ENCODE assay signal across 21 mouse cellular contexts in genomic region chr11:81926393-81926792, GRCm38 (mm10). TPM values are rescaled to one million over a fixed set of nuclear protein-coding genes. Genes with fewer than 3 reads are reported as not detected.
A peak's percentile ranks its signal among the peaks of the same experiment; 100 is the strongest.
DNase-seq lines count a peak whose midpoint lies in the region; ATAC-seq lines count a peak whose summit lies in the region.
"Had no signal": no experiment of that assay in that cellular context is flagged by ENCODE, and none has a peak within 500 bp of the region (broad histone marks: within the 10 kb centered on the region; RNA-seq: fewer than 3 reads in every experiment).

No protein-coding gene starts in this region.

- H3K36me3 ChIP-seq in hindbrain, embryonic 11.5 days (ENCODE audit: control insufficient read depth, insufficient read depth, low read length): no peaks in the 10 kb centered on the region
- H3K36me3 ChIP-seq in hindbrain, embryonic 13.5 days: no peaks in the 10 kb centered on the region
- no peaks in the 10 kb centered on the region for H3K36me3 ChIP-seq in midbrain, embryonic 12.5 days
- H3K36me3 ChIP-seq: heart, embryonic 12.5 days; kidney, embryonic 15.5 days; limb, embryonic 13.5 days; lung, embryonic 15.5 days had no signal

- H3K4me1 ChIP-seq in hindbrain, embryonic 11.5 days (replicated peaks; ENCODE audit: control insufficient read depth, insufficient read depth, low read length): no peaks in the 10 kb centered on the region
- H3K4me1 ChIP-seq in hindbrain, embryonic 13.5 days (replicated peaks): 0 out of 2 replicates have a peak, but pooled peaks cover 5% of the 10 kb centered on the region
- H3K4me1 ChIP-seq in midbrain, embryonic 12.5 days: 0 out of 2 replicates have a peak, but pooled peaks cover 9% of the 10 kb centered on the region
- H3K4me1 ChIP-seq: heart, embryonic 12.5 days; kidney, embryonic 15.5 days; limb, embryonic 13.5 days; lung, embryonic 15.5 days had no signal

- no peak for ATAC-seq in hindbrain, embryonic 11.5 days (ENCODE audit: low FRiP score)
- ATAC-seq in hindbrain, embryonic 13.5 days (ENCODE audit: low FRiP score): no peak
- ATAC-seq in midbrain, embryonic 12.5 days (ENCODE audit: low FRiP score, low read depth): peak; percentile 91
- ATAC-seq: forebrain, postnatal 0 days; hindbrain, embryonic 16.5 days; intestine, postnatal 0 days had no signal

- no peaks in the 10 kb centered on the region for H3K9me3 ChIP-seq in hindbrain, embryonic 11.5 days (ENCODE audit: control insufficient read depth, low read length)
- no peaks in the 10 kb centered on the region for H3K9me3 ChIP-seq in hindbrain, embryonic 13.5 days
- H3K9me3 ChIP-seq in midbrain, embryonic 12.5 days: no peaks in the 10 kb centered on the region
- H3K9me3 ChIP-seq: heart, embryonic 12.5 days; kidney, embryonic 15.5 days; limb, embryonic 13.5 days; lung, embryonic 15.5 days had no signal

- no peak overlapping the region for H3K4me2 ChIP-seq in hindbrain, embryonic 11.5 days (replicated peaks; ENCODE audit: low read depth, low read length)
- no peak overlapping the region for H3K4me2 ChIP-seq in hindbrain, embryonic 13.5 days
- H3K4me2 ChIP-seq in midbrain, embryonic 12.5 days (replicated peaks): no peak overlapping the region
- H3K4me2 ChIP-seq: heart, embryonic 12.5 days; kidney, embryonic 15.5 days; limb, embryonic 13.5 days; lung, embryonic 15.5 days had no signal

- no peaks in the 10 kb centered on the region for H3K27me3 ChIP-seq in hindbrain, embryonic 11.5 days (ENCODE audit: control insufficient read depth, insufficient read depth, low read length)
- H3K27me3 ChIP-seq in hindbrain, embryonic 13.5 days: no peaks in the 10 kb centered on the region
- H3K27me3 ChIP-seq in midbrain, embryonic 12.5 days: no peaks in the 10 kb centered on the region
- H3K27me3 ChIP-seq: heart, embryonic 12.5 days; kidney, embryonic 15.5 days; limb, embryonic 13.5 days; lung, embryonic 15.5 days had no signal

- peak; percentile 49 for DNase-seq in hindbrain, embryonic 11.5 days (ENCODE audit: low spot score)
- peak; percentile 21 for DNase-seq in embryo, embryonic 11 days
- DNase-seq in retina, postnatal 7 days (ENCODE audit: low read depth, low spot score): peak; percentile 71
- DNase-seq in layer of hippocampus, postnatal 25 days (ENCODE audit: extremely low spot score in 1 of 2, low spot score in 1 of 2): no peak
- no peak for DNase-seq in frontal cortex, postnatal 25 days (ENCODE audit: low spot score in 2 of 2)
- DNase-seq: cerebellum, adult 9-10 months; forebrain, postnatal 0 days; heart, postnatal 14 days; kidney, postnatal 4 days; lung, postnatal 4 days; thymus, adult 2 months had no signal

- no peak overlapping the region for H3K4me3 ChIP-seq in hindbrain, embryonic 11.5 days (ENCODE audit: low read depth, low read length)
- no peak overlapping the region for H3K4me3 ChIP-seq in hindbrain, embryonic 13.5 days
- no peak overlapping the region for H3K4me3 ChIP-seq in midbrain, embryonic 12.5 days
- H3K4me3 ChIP-seq: heart, embryonic 12.5 days; kidney, embryonic 15.5 days; limb, embryonic 13.5 days; lung, embryonic 15.5 days had no signal

- 0 out of 2 replicates have a peak overlapping the region, but pooled peaks have one; percentile 43 for H3K27ac ChIP-seq in hindbrain, embryonic 11.5 days (ENCODE audit: low read depth, low read length)
- no peak overlapping the region for H3K27ac ChIP-seq in hindbrain, embryonic 13.5 days
- peak overlapping the region; percentile 31; the same call in 1 of the 2 replicates for H3K27ac ChIP-seq in midbrain, embryonic 12.5 days (replicated peaks)
- H3K27ac ChIP-seq: kidney, embryonic 15.5 days; limb, embryonic 13.5 days; liver, embryonic 14.5 days; lung, embryonic 15.5 days had no signal

- no peak overlapping the region for H3K9ac ChIP-seq in hindbrain, embryonic 11.5 days (ENCODE audit: low read depth, low read length)
- no peak overlapping the region for H3K9ac ChIP-seq in hindbrain, embryonic 13.5 days
- H3K9ac ChIP-seq in midbrain, embryonic 12.5 days (replicated peaks): no peak overlapping the region
- H3K9ac ChIP-seq: forebrain, postnatal 0 days; heart, embryonic 12.5 days; kidney, embryonic 15.5 days; limb, embryonic 13.5 days; liver, embryonic 14.5 days; lung, embryonic 15.5 days had no signal

RNA-seq across cellular contexts. Expression of gene Asic2, which starts 41.9 kb away (rescaled TPM):
- 1.3 and 1.7 TPM in 2 replicates for polyA plus RNA-seq in hindbrain, embryonic 11.5 days (2014; fragmentation: Nextera tagmentation; extraction: Ambion mirVana)
- polyA plus RNA-seq in hindbrain, embryonic 13.5 days (2015; fragmentation: Nextera tagmentation; extraction: Ambion mirVana): 7.0 and 7.7 TPM in 2 replicates
- polyA plus RNA-seq in midbrain, embryonic 12.5 days (2016; fragmentation: Nextera tagmentation; extraction: Ambion mirVana): 3.1 and 3.5 TPM in 2 replicates
- 10 to 100 TPM; 58.4 to 61.0 TPM for total RNA-seq in layer of hippocampus, postnatal 25 days (2021)
- total RNA-seq: common myeloid progenitor, adult 5-6 weeks; heart, postnatal 14 days had no signal

Comparison
In these comparisons a context has a peak if more than half of its experiments do, and no peak if none do; other contexts are left out.
1. DNase-seq: peak in hindbrain, embryonic 11.5 days (single experiment), embryo, embryonic 11 days (single experiment) and retina, postnatal 7 days (single experiment); none in layer of hippocampus, postnatal 25 days (0 of 2) and frontal cortex, postnatal 25 days (0 of 2).